In the genomic region with DNA sequence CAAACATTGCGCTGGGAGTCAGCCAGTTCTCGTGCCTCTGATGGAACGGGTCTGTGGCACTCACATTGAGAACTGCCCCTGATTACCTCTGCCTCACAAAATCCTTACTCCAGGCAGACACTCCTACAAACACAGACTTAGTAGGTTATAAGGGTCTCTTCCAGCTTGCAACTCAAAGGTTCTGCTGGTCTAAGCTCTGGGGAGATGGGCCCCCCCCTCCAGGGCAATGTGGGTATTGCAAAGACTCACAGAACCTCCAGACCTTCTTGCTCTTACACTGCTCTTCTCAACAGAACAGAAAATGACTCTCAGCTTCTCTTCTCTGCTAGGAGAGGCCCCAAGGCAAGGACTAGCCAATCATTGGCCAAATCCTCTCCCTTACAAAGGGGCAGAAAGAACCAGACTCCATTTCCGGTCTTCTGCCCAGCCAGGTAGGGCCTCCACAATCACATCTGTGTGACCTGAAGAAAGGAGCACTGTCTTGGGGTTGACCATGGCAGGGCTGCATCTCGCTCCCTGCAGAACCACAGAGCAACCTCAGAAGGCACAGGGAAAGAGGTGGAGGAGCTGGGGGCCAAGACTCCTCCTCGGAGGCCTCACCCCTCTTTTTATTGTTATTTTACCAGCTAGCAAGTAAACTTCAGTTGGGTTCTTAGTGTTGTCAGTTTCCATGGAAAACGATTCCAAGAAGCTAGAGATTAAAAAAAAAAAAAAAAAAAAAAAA, we compare ENCODE assay signal across 11 mouse cellular contexts.
DNase-seq lines count a peak whose midpoint lies in the region; ATAC-seq and TF ChIP-seq lines count a peak whose summit lies in the region.
"Had no signal": no experiment of that assay in that cellular context is flagged by ENCODE, and none has a peak within 500 bp of the region (broad histone marks: within the 10 kb centered on the region; RNA-seq: fewer than 3 reads in every experiment).

No protein-coding gene starts in this region.

- ATAC-seq in lung, embryonic 14.5 days (ENCODE audit: insufficient read depth): no peak
- peak; percentile 90 for ATAC-seq in erythroblast, adult 5-6 weeks (replicated peaks; ENCODE audit: low FRiP score, poor library complexity, severe bottlenecking)
- peak; percentile 48; the same call in 1 of the 2 replicates for ATAC-seq in neutrophil, adult 5-6 weeks (ENCODE audit: extremely low read depth, insufficient number of reproducible peaks, low FRiP score, poor library complexity, severe bottlenecking)
- ATAC-seq: hindbrain, embryonic 16.5 days had no signal

- no peak overlapping the region for H3K9ac ChIP-seq in lung, embryonic 14.5 days

- H3K4me1 ChIP-seq in lung, embryonic 14.5 days (ENCODE audit: insufficient read depth): no peaks in the 10 kb centered on the region

- no peak overlapping the region for H3K27ac ChIP-seq in lung, embryonic 14.5 days (ENCODE audit: low read depth)
- H3K27ac ChIP-seq: forebrain, embryonic 10.5 days had no signal

- 84% methylated on average over 7 of the region's 7 CpGs for WGBS in lung, embryonic 14.5 days

- H3K27me3 ChIP-seq in lung, embryonic 14.5 days (ENCODE audit: insufficient read depth, low read length): no peaks in the 10 kb centered on the region

- H3K9me3 ChIP-seq in lung, embryonic 14.5 days (ENCODE audit: low read depth, low read length): peaks cover 4% of the 10 kb centered on the region; the same call in 1 of the 2 replicates

- peak; percentile 50 for TF ChIP-seq CTCF in lung, embryonic 14.5 days (IDR thresholded peaks at IDR 0.05; ENCODE audit: low read depth)

- H3K4me3 ChIP-seq in lung, embryonic 14.5 days (ENCODE audit: low read depth, low read length): no peak overlapping the region
- H3K4me3 ChIP-seq: forebrain, embryonic 10.5 days had no signal

- no peaks in the 10 kb centered on the region for H3K36me3 ChIP-seq in lung, embryonic 14.5 days (ENCODE audit: insufficient read depth)
- H3K36me3 ChIP-seq: forebrain, embryonic 10.5 days had no signal

- H3K4me2 ChIP-seq in lung, embryonic 14.5 days: no peak overlapping the region

- DNase-seq in embryo, embryonic 11 days: peak; percentile 24
- no peak for DNase-seq in embryo, embryonic 10.5 days (ENCODE audit: low spot score)
- DNase-seq in lung, embryonic 14.5 days: peak; percentile 51
- no peak for DNase-seq in lung, postnatal 25 days (ENCODE audit: low spot score)
- no peak for DNase-seq in cerebellum, postnatal 25 days
- no peak for DNase-seq in adrenal gland, adult 2 months
- DNase-seq: right cerebral cortex, adult 18-20 months had no signal

Comparison
In these comparisons a context has a peak if more than half of its experiments do, and no peak if none do; other contexts are left out.
1. DNase-seq: peak in embryo, embryonic 11 days (single experiment) and lung, embryonic 14.5 days (single experiment); none in embryo, embryonic 10.5 days (single experiment), lung, postnatal 25 days (single experiment), cerebellum, postnatal 25 days (0 of 2) and adrenal gland, adult 2 months (single experiment).